Mouse (Mus musculus) cerebellum, adult 2 months (tissue): ENCODE data around the gene Trip4.

ENCODE experiments used
- CTCF ChIP-seq: fragments of 200-500 bp; IDR thresholded peaks from 2 replicates; pipeline ENCODE4 v1.5.1; 2011; ENCODE audit warnings: low read depth, mild to moderate bottlenecking, control low read depth, low read length, moderate library complexity, borderline replicate concordance; ENCODE audit not compliant: insufficient read depth
- POLR2A ChIP-seq: fragments of 200-500 bp; IDR thresholded peaks from 2 replicates; pipeline ENCODE4 v1.6.1; 2011; ENCODE audit warnings: low read length, control low read depth, borderline replicate concordance; ENCODE audit not compliant: insufficient read depth

DNA sequence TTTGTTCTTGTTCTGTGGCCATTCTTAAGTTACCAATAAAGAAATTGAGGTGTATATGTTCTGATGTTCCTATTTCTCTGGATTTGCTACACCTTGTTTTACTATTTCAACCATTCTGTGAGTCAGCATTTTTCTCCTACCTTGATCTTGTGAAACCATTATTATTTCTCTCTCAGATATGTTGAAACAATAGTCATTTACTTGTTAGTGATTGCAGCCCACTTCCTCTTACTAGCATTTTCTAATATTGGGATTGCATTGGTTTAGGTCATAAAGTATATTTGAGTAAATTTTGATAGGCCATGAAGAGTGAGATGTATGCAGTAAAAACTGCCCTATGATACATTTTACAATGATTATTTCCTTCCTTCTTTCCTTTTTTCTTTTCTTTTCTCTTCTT lies 19.9 kb upstream of the Trip4 start:
- TF ChIP-seq CTCF = no peak
- TF ChIP-seq POLR2A = no peak
